In genomic region chr7:90370071-90370851, GRCm38 (mm10) we compare ENCODE assay signal across 10 mouse cellular contexts. TPM values are rescaled to one million over a fixed set of nuclear protein-coding genes. Genes with fewer than 3 reads are reported as not detected.
DNase-seq lines count a peak whose midpoint lies in the region; ATAC-seq and TF ChIP-seq lines count a peak whose summit lies in the region.
"Had no signal": no experiment of that assay in that cellular context is flagged by ENCODE, and none has a peak within 500 bp of the region (broad histone marks: within the 10 kb centered on the region; RNA-seq: fewer than 3 reads in every experiment).

No protein-coding gene starts in this region.

- H3K4me2 ChIP-seq in heart, embryonic 12.5 days, result no peak overlapping the region
- H3K4me2 ChIP-seq: neural tube, embryonic 12.5 days had no signal

- no peaks in the 10 kb centered on the region for H3K9me3 ChIP-seq in heart, embryonic 12.5 days (replicated peaks)
- H3K9me3 ChIP-seq: neural tube, embryonic 12.5 days had no signal

- no peak for TF ChIP-seq POLR2A in thymus, adult 2 months (IDR thresholded peaks at IDR 0.05; ENCODE audit: control insufficient read depth, extremely low read depth, insufficient read depth, low read length, poor library complexity)

- ATAC-seq in heart, embryonic 12.5 days (ENCODE audit: insufficient number of reproducible peaks, low FRiP score), result peak; percentile 57; the same call in 1 of the 2 replicates
- peak; percentile 80 for ATAC-seq in megakaryocyte progenitor cell, adult 5-6 weeks (replicated peaks; ENCODE audit: poor library complexity)

- DNase-seq in left cerebral cortex, postnatal 4 days, result peak; percentile 46
- DNase-seq in left cerebral cortex, postnatal 36 days (ENCODE audit: low spot score in 2 of 2), result no peak
- DNase-seq in brain, adult 2 months (ENCODE audit: low read depth, low spot score), result peak; percentile 89
- no peak for DNase-seq in layer of hippocampus, postnatal 25 days (ENCODE audit: extremely low spot score in 1 of 2, low spot score in 1 of 2)
- no peak for DNase-seq in testis, postnatal 14 days (ENCODE audit: low spot score)
- no peak for DNase-seq in thymus, adult 2 months

- H3K36me3 ChIP-seq in heart, embryonic 12.5 days, result no peaks in the 10 kb centered on the region
- H3K36me3 ChIP-seq in thymus, adult 2 months (ENCODE audit: control insufficient read depth, insufficient read depth, low read length), result no peaks in the 10 kb centered on the region
- H3K36me3 ChIP-seq: neural tube, embryonic 12.5 days had no signal

- peaks cover 17% of the 10 kb centered on the region for H3K4me1 ChIP-seq in heart, embryonic 12.5 days (replicated peaks)
- H3K4me1 ChIP-seq in thymus, adult 2 months (replicated peaks; ENCODE audit: control insufficient read depth, insufficient read depth, low read length), result no peaks in the 10 kb centered on the region
- H3K4me1 ChIP-seq: neural tube, embryonic 12.5 days had no signal

- 0 out of 2 replicates have a peak overlapping the region, but pooled peaks have one; percentile 43 for H3K27ac ChIP-seq in heart, embryonic 12.5 days (ENCODE audit: poor library complexity, severe bottlenecking)
- H3K27ac ChIP-seq in thymus, adult 2 months (ENCODE audit: control insufficient read depth, insufficient read depth, low read length), result no peak overlapping the region
- H3K27ac ChIP-seq: neural tube, embryonic 12.5 days had no signal

- H3K27me3 ChIP-seq in heart, embryonic 12.5 days (replicated peaks), result no peaks in the 10 kb centered on the region
- no peaks in the 10 kb centered on the region for H3K27me3 ChIP-seq in thymus, adult 2 months (ENCODE audit: control insufficient read depth, insufficient read depth, low read length)
- H3K27me3 ChIP-seq: neural tube, embryonic 12.5 days had no signal

- WGBS in heart, embryonic 12.5 days, result 61% methylated on average over 6 of the region's 6 CpGs
- 66% methylated on average over 6 of the region's 6 CpGs for WGBS in thymus, adult 2 months

- intact Hi-C loops in left cerebral cortex, postnatal 4 days (cut with DNase I), result no loop called here
- intact Hi-C loops in left cerebral cortex, postnatal 36 days (cut with DNase I), result no loop called here

- no peak overlapping the region for H3K9ac ChIP-seq in heart, embryonic 12.5 days
- H3K9ac ChIP-seq: neural tube, embryonic 12.5 days had no signal

- no peak for TF ChIP-seq CTCF in thymus, adult 2 months (IDR thresholded peaks at IDR 0.05; ENCODE audit: borderline replicate concordance, control insufficient read depth, extremely low read depth, insufficient read depth, low read length, poor library complexity)

- no peak overlapping the region for H3K4me3 ChIP-seq in heart, embryonic 12.5 days
- no peak overlapping the region for H3K4me3 ChIP-seq in thymus, adult 2 months (ENCODE audit: control insufficient read depth, insufficient read depth, low read length)
- H3K4me3 ChIP-seq: erythroblast, embryonic 14.5 days; neural tube, embryonic 12.5 days had no signal

RNA-seq across cellular contexts. Expression of gene Ccdc89, which starts 56.1 kb away (rescaled TPM):
- under 1 TPM; 0.54 to 0.77 TPM for total RNA-seq in left cerebral cortex, postnatal 4 days (2021)
- under 1 TPM; 0.79 to 0.94 TPM for total RNA-seq in left cerebral cortex, postnatal 36 days (2021)
- 0.95 and 1.9 TPM in 2 replicates for polyA plus RNA-seq in heart, embryonic 12.5 days (2016; fragmentation: Nextera tagmentation; extraction: Ambion mirVana)
- total RNA-seq in megakaryocyte progenitor cell, adult 5-6 weeks (2015), result not detected in 2 replicates
- total RNA-seq in megakaryocyte progenitor cell, adult 5-6 weeks (2017), result 0.54 and 0.58 TPM in 2 replicates
- total RNA-seq in layer of hippocampus, postnatal 25 days (2021), result under 1 TPM; 0.40 to 0.69 TPM
- polyA plus RNA-seq in thymus, adult 2 months (2012; rRNA removed), result 0.18 TPM in 1 of 2 replicates, not detected in the other
- polyA plus RNA-seq: erythroblast, embryonic 14.5 days had no signal

Comparison
In these comparisons a context has a peak if more than half of its experiments do, and no peak if none do; other contexts are left out.
1. DNase-seq: peak in left cerebral cortex, postnatal 4 days (single experiment) and brain, adult 2 months (single experiment); none in left cerebral cortex, postnatal 36 days (0 of 2), layer of hippocampus, postnatal 25 days (0 of 2), testis, postnatal 14 days (single experiment) and thymus, adult 2 months (single experiment).